Mouse (Mus musculus): ENCODE measurements around the gene Adcy3.

Gene Adcy3

DNA sequence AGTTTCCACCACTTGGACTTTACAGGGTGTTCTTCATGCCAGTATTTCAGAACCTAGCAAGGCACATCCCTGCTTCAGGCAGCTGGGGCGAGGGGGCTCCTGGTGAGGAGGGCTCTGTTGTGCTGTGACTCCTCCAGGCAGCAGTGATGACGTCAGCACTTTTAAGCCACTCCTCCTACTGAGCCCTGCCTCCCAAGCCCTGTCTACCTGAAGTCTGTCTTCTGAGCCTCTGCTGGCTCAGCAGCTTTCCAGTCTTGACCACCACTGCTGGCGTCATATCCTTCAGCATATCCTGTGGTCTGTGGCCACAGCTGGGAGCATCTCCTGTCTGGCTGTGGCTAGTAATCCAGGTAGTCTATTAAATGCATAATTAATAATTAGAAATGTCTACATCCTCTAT lies 47.6 kb downstream of the Adcy3 start:
- no peak for DNase-seq (ENCODE audit: low spot score in 2 of 2)

DNA sequence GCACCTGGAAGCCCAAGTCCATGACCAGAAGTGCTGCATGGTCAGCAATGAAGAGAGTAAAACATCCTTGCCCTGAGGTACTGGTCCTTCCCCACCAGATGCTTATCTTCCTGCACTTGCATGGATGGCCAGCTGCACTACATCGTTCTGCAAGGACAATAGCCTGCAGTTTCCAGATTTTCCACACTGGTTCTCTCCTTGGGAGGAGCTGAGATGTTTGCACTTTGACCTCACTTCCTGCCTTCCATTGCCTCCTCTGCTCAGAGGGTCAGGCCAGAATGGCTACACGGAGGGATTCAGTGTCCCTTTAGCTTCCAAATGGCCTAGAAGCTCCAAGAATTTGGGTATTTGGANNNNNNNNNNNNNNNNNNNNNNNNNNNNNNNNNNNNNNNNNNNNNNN lies 51.7 kb downstream of the Adcy3 start:
- no peak for DNase-seq (ENCODE audit: low spot score in 2 of 2)

DNA sequence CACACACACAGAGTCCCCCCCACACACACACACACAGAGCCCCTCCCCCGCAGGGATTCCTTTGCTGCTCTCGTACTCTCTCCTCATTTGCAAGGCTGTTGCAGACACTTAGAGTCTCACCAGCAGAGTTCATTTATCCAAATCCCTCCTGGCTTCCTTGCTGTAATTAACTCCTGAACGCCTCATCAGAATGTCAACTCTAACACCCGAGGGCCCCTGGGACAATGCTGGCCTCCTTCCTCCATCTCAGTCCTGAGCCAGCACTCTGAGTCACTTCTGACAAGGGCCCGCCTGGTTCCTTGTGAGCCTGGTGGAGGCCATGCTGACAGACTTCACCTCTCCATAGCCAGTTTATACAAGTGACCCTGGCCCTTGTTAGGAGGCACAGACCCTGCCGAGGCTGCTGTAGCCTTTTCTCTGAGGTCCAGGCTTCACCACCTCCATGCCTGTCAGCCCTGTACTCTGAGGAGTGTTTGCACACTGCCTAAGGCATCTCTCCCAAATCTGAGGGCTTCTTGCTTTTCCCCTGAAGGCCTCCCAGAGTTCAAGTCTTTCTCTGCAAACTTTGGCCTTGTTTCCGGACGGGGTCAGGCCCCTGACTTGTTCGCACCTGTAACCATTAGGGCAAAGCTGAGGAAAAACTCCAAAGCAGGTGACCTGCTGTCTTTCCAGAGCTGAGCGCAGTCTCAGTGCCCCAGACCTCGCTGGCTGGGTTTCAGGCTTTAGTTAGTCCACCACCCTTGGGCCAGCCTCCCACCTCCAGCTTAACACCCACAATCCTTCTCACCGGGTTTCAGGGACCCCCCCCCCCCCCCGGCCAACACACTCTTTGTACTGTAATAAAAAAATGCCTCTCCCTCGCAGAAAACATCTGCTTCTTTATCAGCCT lies 55.5 kb downstream of the Adcy3 start:
- no peak for DNase-seq (ENCODE audit: low spot score in 2 of 2)

DNA sequence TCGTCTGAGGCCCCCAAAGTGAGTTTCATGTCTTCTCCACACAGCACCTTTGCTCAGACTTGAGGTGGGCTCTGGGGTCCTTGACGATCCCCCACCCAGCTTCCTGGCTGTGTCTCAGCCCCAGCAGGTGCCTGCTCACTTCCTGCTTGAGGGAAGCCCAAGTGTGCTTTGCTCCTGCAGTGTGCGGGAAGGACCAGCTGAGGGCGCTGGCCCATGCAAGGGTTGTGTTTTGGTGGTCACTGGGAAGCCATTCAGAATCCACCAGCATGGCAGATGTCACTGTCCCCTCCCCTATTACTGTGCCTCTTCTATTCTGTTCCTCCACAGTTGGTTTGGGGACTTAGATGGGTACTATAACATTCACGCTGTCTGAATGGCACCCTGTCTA lies 56.2 kb downstream of the Adcy3 start:
- no peak for DNase-seq (ENCODE audit: low spot score in 2 of 2)

DNA sequence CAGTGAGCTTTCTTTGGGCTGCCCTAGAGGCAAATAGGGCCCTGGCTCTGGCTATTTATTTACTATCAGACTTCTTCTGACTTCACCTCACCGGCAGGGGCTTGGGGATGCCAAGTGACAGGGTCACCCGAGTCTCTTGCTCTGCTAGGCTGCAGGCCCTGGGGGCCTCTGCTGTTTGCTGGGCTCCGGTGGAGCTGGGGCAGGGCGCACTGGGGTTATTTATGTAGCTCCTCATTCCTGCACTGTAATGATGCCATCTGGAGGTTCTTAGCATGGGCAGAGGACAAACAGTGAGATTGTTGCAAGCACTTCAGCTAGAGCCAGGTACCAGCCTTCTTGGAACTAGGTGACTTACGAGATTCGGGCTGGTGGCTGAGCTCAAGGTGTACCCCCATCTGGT lies 59.6 kb downstream of the Adcy3 start:
- DNase-seq (ENCODE audit: low spot score in 2 of 2) = no peak

DNA sequence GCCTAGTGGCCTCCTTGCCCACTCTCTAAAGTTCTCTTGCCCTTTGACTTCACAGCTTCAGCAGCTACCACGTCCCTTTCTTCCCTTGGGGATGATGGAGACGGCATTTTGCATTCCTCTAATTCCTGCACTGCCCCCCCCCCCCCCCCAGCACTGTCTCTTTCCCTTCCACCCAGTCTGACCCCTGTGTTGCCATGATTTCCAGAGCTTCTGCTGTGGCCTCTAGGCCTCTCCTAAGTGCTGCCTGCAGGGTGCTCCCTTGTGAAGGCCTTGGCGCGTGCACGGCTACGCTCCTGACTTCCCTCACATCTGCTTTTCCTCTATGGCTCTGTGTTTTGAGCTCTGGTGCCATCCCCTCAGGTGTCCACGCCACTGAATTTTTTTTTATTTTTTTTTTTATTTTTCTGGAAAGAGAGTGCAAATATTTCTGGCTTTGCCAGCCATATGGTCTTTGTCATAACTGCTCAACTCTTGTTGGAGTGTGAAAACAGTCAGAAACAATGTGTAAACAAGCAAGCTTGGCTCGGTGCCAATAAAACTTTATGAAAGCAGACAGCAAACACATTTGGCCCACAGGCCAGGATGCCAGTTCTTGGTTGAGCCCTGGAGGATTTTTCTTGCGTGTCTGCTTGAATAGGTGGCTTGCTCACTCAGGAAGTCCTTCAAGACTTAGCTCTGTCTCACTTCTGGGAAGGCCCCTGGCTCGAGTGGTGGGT lies 60.3 kb downstream of the Adcy3 start:
- DNase-seq (ENCODE audit: low spot score in 2 of 2) = no peak

DNA sequence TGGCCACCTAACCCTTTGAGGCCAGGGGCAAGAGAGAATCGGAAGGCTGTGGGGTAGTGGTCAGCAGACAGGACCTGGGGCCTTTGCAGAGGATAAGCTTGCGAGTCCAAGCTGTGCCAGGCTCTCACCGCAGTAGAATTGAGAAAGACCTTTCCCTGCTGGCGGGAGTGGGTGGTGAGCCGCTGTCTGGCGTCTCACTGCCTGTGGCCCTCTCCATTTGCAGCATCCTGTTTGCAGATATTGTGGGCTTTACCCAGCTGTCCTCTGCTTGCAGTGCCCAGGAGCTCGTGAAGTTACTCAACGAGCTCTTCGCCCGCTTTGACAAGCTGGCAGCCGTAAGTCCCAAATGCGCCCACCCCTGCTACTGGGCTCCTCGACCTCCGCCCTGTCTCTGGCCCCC lies 61.7 kb downstream of the Adcy3 start:
- no peak for DNase-seq (ENCODE audit: low spot score in 2 of 2)

DNA sequence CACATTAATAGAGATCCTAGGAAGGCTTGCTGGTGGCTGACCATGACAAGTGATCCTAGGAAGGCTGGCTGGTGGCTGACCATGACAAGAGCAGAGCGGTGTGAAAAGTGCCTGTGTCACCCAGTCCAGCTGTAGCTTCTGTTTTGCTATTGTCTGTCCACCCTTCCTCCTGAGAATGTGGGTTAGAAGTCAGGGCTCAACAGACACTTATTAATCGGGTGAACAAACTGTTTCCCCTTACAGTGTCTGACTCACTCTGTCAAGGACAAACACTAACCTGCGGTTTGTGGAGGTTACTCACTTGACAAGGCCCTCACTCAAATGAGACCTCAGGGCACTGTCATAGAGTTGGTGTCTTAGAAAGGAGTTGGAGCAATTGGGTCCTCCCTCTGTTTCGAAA lies 65.8 kb downstream of the Adcy3 start:
- DNase-seq (ENCODE audit: low spot score in 2 of 2) = no peak

DNA sequence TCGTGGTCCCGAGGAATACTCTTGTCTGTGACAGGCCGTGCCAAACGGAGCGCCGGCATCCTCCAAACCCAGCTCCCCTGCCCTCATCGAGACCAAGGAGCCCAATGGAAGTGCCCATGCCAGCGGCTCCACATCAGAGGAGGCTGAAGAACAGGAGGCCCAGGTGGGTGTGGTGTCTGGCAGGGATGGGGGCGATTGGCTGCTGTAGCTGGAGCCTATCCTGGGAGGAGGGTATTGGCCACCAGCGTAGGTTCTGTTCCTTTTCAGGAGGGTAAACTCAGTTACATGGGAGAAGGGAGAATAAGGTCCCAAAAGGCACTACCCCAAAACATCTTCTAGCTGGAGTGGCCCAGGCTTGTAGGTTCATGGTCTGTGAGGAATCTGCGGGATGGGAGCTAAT lies 66.4 kb downstream of the Adcy3 start:
- DNase-seq (ENCODE audit: low spot score in 2 of 2) = no peak

DNA sequence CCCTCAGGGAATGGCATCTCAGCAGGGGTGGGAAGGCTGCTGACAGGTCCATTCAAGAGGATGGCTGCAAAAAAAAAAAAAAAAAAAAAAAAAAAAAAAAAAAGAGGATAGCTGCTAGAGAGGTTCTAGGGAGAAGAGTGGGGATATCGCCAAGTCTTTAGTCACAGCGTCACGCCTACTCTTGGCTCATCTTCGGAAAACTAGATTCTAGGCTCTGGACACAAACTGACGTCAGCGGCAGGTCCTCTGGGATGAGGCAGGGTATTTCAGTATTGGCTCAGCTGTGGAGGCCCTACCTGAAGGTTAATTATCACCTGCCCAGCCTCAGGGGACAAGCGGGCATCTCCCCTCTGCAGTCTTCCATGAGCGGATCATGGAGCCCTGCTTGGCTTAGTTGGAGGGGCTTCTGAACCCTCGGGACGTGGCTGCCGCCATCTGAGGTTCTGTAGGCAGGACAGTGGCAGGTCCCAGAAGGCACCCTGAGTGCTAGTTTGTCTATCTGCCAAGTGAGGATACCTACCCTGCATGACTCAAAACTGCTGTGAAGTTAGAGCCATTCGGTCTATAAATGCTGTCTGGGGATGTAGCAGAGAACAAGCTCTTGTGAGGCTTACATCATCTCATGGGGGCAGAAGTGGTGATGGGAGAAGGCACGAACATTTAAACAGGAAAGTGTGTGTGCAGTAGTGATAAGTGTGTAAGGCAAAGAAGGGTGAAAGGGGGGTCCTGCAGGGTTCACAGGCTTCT lies 68.7 kb downstream of the Adcy3 start:
- DNase-seq (ENCODE audit: low spot score in 2 of 2) = peak in 1 of 2 experiments; percentile 11

DNA sequence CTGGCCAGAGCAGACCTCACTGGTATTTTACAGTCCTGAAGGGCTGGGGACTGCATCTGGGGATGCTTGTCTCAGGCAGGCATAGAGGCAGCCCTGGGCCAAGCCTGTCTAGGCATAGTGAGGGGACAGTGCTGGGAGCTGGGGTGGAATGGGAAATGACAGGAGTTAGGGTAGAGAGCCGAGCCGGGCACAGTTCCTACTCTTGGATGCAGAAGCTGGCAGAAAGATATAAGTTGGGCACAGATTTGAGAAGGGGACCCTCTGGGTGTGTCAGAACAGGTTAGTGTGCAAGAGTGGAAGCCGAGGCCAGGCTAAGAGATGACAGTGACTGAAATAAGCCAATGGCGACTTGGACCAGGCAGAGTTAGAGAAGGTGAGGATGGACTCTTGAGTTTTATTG lies 69.3 kb downstream of the Adcy3 start:
- peak in 1 of 2 experiments; percentile 2 for DNase-seq (ENCODE audit: low spot score in 2 of 2)

DNA sequence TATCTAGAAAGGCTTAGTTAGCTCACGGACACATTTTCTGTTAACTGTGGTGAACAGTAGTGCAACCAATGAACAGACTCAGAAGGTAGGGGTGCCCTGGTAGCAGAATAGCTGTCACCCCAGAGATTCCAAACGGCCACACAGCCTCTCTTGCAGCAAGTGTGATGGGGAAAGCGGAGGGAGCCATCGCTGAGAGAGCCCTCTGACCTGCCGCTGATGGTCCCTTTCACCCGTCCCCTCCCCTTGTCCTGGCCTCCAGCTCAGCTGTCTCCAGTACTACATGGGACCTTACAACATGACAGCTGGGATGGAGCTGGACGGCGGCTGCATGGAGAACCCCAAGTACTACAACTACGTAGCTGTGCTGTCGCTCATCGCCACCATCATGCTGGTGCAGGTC lies 73.2 kb downstream of the Adcy3 start:
- DNase-seq (ENCODE audit: low spot score in 2 of 2) = peak in 1 of 2 experiments; percentile 3

DNA sequence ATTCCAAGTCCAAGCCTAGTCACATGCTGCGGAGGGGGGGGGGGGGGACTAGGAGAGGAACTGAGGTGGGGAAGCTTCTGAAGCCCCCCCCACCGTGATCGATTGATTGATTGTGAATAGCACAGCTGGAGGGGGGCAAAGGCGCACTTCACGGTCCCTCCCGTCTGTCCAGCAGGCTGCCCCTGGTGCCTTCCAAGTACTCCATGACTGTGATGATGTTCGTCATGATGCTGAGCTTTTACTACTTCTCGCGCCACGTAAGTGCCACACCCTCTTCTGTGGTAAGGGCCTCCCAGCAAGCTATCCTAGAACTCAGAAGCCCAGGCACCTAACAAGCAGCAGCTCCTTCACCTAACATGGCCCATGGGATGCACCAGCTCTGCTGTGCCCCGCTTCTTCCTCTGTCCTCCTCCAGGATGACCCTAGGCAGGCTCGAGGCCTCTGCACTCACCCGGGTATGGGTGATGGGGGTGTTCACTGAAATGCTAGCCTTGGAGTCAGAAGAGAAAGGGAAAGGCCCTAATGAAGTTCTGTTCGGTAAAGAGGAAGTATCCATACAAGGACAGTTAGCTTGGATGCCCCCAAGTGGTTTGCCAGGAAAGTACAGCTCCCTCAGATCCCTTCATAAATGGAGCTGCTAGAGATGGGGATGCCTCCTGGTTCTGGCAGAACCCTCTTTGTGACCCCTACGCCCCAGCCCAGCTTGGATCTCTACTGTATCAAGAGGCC lies 75.7 kb downstream of the Adcy3 start:
- DNase-seq (ENCODE audit: low spot score in 2 of 2) = peak; percentile 53 to 61

DNA sequence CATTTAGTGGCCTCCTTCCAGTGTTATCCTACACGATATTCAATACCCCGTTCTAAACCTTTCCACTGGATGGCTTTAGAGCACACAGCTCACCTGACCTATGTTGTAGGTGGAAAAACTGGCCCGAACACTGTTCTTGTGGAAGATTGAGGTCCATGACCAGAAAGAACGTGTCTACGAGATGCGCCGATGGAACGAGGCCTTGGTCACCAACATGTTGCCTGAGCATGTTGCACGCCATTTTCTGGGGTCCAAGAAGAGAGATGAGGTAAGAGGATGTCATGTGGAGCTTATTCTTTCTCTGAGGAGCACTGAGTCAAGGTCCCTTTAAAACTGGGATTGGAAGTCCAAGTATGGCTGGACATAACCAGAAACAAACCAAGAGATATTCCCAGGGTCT lies 76.3 kb downstream of the Adcy3 start:
- no peak for DNase-seq (ENCODE audit: low spot score in 2 of 2)

DNA sequence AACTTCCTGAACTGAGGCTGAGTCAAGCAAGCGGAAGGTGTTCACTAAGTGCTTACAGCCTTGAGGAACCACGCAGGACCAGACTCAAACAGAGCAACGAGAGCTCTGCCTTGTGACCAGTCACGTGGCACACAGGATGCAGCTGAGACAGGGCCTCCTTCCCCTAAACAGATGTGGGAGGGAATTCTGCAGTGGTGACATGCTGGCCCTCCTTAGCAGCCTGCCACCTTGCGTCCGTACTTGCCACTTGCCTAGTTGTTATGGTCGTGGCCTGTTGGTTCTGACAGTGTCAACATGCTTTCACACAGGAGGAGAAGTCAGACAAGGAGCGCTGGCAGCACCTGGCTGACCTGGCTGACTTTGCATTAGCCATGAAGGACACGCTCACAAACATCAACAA lies 78.3 kb downstream of the Adcy3 start:
- DNase-seq (ENCODE audit: low spot score in 2 of 2) = peak in 1 of 2 experiments; percentile 5

DNA sequence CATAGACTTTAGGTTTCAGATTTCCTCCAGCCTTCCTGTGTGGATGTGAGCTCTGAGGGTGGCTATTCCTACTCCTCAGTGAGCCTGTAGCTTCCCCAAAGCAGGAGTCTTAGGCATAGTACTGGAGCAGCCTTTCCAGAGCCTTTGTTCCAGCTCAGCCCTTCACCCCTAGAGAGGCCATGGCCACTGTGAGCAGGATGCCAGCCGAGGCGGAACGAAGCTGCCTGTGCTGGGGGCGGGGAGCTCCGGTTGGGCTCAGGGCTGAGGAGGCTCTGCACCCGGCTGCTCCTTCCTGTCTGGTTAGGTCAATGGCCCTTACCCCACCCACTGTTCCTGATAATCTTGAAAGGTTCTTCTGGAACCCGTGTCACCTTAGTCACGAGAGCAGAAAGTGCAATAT lies 80.0 kb downstream of the Adcy3 start:
- DNase-seq (ENCODE audit: low spot score in 2 of 2) = no peak

DNA sequence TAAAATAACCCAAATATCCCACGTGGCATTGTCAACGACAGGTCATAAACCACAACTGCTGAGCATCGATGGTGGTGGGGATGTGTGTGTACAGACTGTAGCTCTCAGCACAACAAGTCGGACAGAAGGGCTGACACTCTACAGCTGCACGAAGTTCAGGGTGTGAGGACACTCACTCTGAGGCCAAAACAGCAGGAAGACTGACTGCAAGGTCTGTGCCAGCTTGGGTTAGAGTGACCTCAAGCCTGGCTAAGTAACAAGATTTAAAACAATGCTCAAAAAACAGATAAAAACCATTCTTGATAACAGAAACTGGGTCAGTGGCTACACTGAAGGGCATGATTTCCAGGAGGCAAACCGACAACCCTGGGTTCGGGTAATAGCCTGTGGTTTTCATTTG lies 97.3 kb downstream of the Adcy3 start:
- DNase-seq (ENCODE audit: low spot score in 2 of 2) = no peak

DNA sequence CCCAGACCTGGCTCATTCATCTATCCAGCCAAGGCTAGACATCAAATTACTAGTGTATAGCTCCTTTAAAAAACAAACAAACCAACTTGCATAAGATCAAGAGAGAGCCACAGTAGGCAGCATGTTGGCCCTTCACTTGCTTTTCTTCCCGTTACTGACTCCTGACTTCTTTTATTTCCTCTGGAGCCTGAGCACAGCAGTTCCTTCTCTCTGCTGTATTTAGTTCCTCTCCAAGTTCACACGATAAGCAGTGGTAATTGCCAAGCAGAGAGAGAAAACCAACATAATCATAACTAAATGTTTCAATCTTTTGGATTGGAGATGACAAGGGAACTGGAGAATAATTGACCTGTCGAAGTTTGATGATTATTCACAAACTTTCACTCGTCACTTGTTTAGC lies 99.9 kb downstream of the Adcy3 start:
- DNase-seq (ENCODE audit: low spot score in 2 of 2) = no peak

DNA sequence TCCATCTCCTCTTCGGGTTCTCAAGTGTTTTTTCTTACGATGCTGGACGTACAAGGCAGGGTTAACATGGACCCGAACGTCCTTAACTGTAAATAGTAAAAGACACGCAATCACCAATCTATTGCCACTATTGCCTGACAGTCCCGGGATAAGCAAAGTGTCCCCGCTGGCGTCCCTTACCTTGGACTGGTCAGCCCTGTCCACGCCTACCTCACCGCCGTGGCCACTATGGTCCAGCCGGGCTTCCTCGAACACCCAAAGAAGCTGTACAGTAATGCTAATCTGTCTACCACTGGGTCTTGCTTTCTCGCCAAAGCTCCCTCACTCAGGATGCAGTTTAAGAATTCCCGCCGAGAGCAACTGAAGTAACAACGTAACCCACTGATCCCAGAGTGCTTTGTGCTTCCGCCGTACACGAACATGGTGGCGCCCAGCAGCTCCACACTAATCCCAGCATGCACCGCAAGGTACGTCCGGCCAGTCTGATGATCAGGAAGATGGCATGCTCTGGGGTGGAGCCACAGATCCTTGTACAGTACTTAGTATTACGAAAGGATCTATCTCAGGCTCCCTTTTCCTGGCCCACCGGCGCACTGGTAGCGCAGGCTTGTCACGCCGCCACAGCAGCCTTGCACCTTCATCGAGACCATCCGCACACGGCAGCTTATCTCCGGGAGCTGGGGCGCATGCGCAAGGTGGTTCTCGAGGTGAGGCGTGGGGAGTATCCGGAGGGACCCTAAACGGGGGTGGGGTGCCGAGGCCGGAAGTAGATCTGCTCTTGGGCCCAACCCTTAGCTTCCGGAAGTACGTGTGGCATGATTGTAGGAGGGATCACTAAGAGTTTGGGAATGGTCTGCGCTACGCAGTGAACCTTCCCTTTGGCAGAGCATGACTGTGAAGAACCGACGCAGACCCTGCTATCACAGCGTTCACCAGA lies 100.9 kb downstream of the Adcy3 start, which contains the start of the genes Ptrhd1 and Cenpo:
Gene Ptrhd1 (plus strand): TSS at position 456 of the 937 bp plus-strand sequence.
Gene Cenpo (minus strand): TSS at position 723 of the 937 bp plus-strand sequence.
- DNase-seq (ENCODE audit: low spot score in 2 of 2) = peak; percentile 94 to 96

DNA sequence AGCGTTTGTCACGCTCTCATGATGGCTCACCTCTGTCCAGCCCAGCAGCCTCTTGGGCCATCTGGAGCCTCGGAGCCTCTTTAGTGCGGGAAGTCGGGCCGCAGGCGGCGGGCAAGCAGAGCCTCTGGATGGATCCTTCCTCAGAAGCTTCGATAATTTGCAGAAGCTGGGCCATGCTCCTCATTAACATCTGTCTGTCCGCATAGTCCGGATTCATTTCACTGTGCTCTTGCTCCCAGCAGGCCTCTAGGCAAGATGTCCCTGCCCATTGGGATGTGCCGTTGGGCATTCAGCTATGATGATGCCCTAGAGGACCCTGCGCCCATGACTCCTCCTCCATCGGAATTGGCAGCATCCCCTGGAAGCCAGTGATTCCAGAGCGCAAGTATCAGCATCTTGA lies 104.6 kb downstream of the Adcy3 start:
- no peak for DNase-seq (ENCODE audit: low spot score in 2 of 2)
